Mouse (Mus musculus): ENCODE measurements around the gene Oas1f.
"Not testable (repeated sequence)": the region's sequence is repeated elsewhere in the genome, so short reads cannot be mapped to it uniquely, and the experiment has no call there.

Oas1f gene

DNA sequence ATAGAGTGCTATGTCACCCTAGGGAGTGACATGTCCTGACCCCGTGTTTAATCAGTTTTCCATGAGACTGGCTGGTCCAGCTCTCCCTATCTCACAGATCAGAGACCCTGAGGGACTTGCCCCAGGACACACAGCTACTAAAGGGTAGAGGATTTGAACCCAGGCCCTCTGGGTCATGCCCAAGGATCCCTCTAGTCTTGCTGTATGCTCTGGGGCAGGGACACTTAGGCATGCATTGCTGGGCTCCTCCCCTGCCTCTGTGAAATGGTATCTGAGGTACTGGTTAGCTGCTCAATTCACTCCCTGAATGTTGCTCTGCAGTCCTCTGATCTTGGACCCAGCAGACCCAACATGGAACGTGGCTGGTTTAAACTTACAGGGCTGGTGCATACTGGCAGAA is 24.3 kb downstream of the Oas1f start:
- DNase-seq = no peak

DNA sequence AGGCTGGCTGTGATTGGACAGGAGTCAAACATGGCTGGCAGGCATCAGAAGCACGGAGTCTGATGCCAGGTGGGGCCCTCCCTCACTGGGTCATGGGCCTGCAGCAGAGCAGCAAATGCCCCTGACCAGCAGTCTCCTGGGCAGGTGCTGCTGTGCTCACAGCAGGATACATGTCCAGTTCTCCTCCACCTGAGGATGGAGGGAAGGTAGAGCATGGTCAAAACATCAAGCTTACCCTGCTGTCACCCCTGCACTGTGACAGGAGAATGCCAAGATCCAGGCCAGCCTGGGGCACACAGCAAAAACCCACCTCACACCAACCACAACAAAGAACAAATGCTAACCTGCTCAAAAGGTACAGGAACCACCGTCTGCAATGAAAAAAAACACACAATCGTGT is 29.7 kb downstream of the Oas1f start:
- not testable (repeated sequence) for DNase-seq

- not testable (repeated sequence) for DNase-seq
These were observed 30.2 kb downstream of the Oas1f start for GRCm38 (mm10) chr5:120877407-120877806.

GRCm38 (mm10) chr5:120878803-120879202 is 31.6 kb downstream of the Oas1f start:
- DNase-seq = not testable (repeated sequence)

DNA sequence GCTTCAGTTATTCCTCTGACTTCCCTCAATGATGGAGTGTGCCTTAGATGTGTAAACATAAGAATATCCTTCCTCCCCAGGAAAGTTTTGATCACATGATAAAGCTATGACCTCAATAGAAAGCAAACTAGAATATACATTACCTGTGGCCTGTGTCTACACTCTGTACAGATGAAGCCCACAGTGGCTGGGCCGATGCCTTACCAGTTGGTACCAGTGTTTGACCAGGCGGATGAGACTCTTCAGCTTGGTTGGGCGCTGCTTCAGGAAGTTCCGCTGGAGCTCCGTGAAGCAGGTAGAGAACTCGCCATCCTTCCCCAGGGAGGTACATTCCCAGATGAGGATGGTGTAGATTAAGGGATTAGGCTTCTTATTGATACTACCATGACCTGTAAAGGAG is 34.5 kb downstream of the Oas1f start:
- DNase-seq = not testable (repeated sequence)

DNA sequence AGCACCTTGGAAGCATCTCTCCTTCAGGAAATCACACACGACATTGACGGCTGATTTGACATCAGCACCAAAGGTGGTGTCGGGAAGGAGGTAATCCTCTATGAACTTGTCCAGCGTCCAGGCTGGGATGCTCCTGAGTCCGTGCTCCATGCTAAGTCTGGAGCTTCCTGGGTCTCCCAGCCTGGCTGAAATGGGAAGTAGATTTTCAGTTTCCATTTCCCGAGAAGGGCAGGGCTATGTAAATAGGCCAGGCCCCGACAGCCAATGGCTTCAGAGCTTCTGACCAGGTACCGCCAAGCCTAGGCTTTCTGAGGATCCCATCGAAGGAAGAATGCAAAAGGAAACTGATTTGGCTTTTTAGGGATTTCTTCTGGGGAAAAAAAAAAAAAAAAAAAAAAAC is 40.2 kb downstream of the Oas1f start, which contains the start of gene Oas1g:
Gene Oas1g, minus strand, starts transcription at position 201 of the 400 bp plus-strand sequence.
- DNase-seq = not testable (repeated sequence)

DNA sequence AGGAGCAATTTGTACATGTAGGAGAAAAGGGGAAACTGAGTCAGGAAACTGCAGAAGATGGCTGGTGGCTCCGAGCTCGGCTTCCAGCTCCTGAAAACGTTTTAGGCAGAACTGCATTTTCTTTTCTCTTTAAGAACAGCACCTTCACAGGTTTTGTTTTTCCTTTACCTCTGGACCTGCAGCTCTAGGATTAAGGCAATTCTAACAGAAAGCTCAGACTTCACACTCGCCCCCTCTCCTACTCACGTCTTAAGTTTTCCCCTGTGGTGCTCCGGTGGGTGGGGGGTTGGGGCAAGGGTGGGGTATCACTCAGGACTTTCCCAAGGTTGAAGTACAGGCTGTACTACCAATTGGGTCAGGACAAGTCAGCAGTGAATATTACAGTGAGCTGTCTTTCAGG is 40.7 kb downstream of the Oas1f start:
- DNase-seq = no peak

DNA sequence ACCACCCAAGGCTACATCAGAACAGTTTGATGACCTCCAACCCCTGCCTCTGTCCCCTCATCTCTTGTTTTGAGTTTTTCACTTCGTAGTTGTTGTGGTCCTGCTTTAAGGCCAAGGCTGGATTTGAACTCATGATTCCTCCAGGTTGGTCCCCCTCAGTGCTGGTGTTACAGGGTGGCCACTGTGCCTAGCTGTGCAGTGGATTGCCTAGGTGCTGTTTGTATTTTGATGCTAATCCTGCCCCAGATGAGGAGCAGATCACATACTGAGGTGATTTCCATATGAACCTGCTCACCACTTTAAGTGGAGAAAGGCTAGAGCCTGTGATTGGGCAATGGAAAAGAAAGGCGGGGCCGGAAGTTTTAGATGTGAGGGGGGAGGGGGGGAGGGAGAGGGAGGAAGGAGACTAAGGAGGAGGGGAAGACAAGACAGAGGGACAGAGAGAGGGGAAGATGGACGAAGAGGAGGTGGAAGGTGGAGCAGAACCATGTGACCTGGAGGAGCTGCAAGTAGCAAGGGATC is 41.2 kb downstream of the Oas1f start:
- DNase-seq = not testable (repeated sequence)

DNA sequence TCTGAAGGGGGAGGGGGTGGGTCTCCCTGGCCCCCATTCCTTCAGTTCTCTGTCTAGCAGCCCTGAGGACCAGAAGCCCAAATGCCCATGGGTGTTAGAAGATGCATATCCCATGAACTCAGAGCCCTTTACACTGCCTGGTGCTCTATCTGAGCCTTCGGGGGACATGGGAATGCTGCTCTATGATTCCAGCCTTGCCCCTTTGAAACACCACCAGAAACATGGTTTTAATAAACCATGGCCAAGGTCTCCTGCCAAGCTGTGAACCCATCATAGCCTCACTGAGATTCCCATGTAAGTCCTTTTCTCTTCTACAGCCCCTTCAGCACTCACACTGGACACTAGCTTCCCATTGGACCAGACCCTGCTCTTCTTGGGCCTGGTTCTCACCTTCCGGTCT is 42.9 kb downstream of the Oas1f start:
- DNase-seq = no peak

DNA sequence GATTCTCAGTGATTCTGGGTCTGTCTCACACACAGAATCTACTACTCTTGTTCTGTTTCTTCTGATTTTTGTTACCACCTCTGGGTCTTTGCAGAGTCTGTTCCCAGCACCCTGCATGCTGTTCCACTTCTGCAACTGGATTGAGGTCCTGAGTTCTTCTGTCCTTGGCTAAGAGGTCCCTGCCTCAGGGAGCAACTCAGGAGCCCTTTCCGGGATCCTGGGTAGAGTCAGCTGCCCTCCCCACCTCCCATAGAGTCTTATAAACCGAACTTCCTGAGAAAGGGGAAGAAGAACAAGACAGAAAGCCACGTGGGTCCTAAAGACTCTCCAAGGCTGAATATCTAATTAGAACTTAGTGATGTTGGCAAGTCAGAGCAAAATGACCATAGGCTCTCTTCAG is 43.8 kb downstream of the Oas1f start:
- no peak for DNase-seq

DNA sequence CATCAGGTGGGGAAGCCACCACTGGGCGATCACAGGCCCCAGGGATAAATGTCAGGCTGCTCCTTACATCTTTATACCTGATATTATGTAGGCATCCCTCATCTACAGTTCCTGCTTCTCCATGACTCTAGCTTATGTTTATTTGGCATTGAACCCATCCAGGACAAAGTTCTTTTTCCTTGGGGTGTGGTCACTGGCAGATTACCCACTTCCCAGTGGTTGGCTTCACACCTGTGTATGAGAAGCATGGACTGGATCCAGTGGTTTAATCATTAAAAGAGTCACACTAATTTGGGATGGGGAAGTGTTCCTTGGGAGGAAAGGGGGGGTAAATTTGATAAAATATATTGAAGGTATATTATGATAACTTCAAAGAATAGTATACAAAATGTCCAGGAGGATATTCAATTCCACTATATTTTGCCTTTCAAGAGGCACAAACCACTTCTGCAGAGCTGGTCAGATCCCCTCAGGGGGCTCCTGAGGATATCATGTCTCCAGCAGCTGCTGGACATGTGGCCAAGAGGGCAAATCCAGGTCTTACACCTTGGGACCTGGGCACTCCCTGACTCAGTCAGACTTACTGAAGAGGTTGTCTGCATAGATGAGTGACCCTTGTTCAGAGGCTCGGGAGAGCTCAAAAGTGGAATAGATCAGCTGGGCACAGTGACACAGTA is 44.5 kb downstream of the Oas1f start:
- not testable (repeated sequence) for DNase-seq

DNA sequence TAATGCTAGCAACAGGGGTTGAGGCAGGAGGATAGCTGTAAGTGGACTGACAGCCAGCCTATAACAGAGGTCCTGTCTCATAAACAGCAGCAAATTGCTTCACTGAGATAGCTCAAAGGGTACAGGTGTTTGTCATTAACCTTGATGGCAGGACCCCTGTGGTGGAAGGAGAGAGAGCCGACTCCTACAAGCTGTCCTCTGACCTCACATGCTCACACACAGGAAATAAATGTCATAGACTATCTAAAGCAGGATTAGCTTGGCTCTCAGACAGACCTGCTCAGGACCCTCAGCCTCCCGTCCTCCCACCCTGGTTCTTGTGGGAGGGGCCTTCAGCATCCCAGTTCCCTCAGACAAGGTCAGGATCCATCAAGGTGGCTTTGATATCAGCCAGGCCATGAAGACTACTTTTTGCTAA is 45.1 kb downstream of the Oas1f start:
- DNase-seq = no peak

GRCm38 (mm10) chr5:120893866-120894265 is 46.7 kb downstream of the Oas1f start:
- DNase-seq = not testable (repeated sequence)

GRCm38 (mm10) chr5:120894692-120895091 is 47.5 kb downstream of the Oas1f start:
- not testable (repeated sequence) for DNase-seq

- no peak for DNase-seq
These were observed 48.2 kb downstream of the Oas1f start for GRCm38 (mm10) chr5:120895231-120895900.

- DNase-seq = no peak
These were observed 51.1 kb downstream of the Oas1f start for GRCm38 (mm10) chr5:120898307-120898706.

DNA sequence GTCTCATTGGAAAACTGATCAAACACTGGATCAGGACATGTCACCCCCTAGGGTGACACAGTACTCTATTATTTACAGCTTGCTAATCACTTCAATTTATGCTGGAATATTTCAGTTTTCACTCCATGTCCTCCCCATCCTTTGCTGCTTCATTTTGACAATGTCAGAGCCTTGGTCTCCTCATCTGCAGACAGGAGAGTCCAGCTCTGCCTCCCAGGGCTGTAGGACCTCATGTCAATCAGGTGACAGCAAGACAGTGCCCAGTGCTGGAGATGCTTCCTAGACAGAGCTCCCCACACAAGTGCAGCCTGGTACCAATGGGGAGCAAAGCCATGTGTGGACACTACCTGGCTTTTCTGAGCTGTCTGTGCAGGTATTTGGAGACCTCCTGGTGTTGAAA is 51.6 kb downstream of the Oas1f start:
- no peak for DNase-seq

GRCm38 (mm10) chr5:120900666-120901065 is 53.5 kb downstream of the Oas1f start:
- no peak for DNase-seq

GRCm38 (mm10) chr5:120902056-120902455 is 54.9 kb downstream of the Oas1f start:
- no peak for DNase-seq

DNA sequence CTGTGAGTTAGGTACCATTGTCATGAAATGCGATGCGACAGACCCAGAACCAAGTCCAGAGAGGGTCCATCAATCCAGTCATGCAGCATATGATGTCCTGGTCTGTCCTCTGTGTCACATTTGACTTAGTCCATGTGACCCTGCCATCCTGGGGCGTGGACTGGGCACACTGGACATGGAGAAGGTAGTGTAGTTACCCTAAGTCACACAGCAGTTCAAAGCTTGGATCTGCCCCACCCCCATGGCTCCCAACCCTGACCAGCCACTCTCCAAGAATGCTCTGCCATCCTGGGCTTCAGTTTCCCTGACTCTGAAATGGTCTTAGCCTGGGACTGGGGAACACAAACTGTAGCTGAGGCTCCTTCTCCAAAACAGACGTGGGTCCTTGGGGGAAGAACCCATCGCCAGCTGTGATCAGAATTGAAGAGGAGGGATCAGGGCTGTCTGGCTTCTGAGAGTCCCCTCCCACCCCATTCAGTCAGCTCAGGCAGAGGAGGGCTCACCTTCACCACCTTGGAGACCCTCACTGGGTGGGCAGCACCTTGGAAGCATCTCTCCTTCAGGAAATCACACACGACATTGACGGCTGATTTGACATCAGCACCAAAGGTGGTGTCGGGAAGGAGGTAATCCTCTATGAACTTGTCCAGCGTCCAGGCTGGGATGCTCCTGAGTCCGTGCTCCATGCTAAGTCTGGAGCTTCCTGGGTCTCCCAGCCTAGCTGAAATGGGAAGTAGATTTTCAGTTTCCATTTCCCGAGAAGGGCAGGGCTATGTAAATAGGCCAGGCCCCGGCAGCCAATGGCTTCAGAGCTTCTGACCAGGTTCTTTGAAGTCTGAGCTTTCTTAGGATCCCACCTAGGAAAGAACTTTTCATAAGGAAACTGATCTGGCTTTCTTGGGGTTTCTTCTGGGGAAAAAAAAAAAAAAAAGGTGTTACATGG is 59.9 kb downstream of the Oas1f start, which contains the start of gene Oas1a:
Gene Oas1a, minus strand, starts transcription at position 731 of the 943 bp plus-strand sequence.
- not testable (repeated sequence) for DNase-seq
